Mouse (Mus musculus) ES-Bruce4 (cell line): ENCODE measurements around the gene Fars2. TPM values are rescaled to one million over a fixed set of nuclear protein-coding genes. Genes with fewer than 3 reads are reported as not detected.

Source experiments
- H3K27ac ChIP-seq: 2 replicates; pipeline ENCODE4 v1.5.1; 2012; ENCODE audit warnings: low read length, inconsistent platforms; ENCODE audit not compliant: insufficient read depth
- H3K27me3 ChIP-seq: 2 replicates; pipeline ENCODE4 v1.6.1; 2012; ENCODE audit warnings: mild to moderate bottlenecking, low read length, inconsistent platforms; ENCODE audit not compliant: control insufficient read depth, poor library complexity, insufficient read depth, severe bottlenecking
- H3K36me3 ChIP-seq: 2 replicates; pipeline ENCODE4 v1.6.1; 2012; ENCODE audit warnings: inconsistent platforms, mild to moderate bottlenecking, low read length, moderate library complexity; ENCODE audit not compliant: control insufficient read depth, poor library complexity, insufficient read depth, severe bottlenecking
- H3K4me1 ChIP-seq: one replicate; pipeline ENCODE4 v1.8.1; 2011; ENCODE audit warnings: low read length; ENCODE audit not compliant: control insufficient read depth, insufficient read depth
- H3K4me3 ChIP-seq: 2 replicates; pipeline ENCODE4 v1.5.1; 2011; ENCODE audit warnings: low read depth, mild to moderate bottlenecking, low read length
- H3K9ac ChIP-seq: 2 replicates; pipeline ENCODE4 v1.6.1; 2012; ENCODE audit warnings: low read depth, mild to moderate bottlenecking, inconsistent platforms; ENCODE audit not compliant: poor library complexity, severe bottlenecking
- H3K9me3 ChIP-seq: replicated peaks from 2 replicates; pipeline ENCODE4 v1.6.1; 2012; ENCODE audit warnings: mild to moderate bottlenecking, low read length, inconsistent platforms; ENCODE audit not compliant: control insufficient read depth, poor library complexity, insufficient read depth, severe bottlenecking
- CTCF ChIP-seq: IDR thresholded peaks from one replicate; pipeline ENCODE4 v1.8.1; 2011; ENCODE audit warnings: low read depth, low read length
- EP300 ChIP-seq: IDR thresholded peaks from 2 replicates; pipeline ENCODE4 v1.6.1; 2011; ENCODE audit warnings: low read depth, low read length; ENCODE audit not compliant: insufficient read depth
- POLR2A ChIP-seq: IDR thresholded peaks from one replicate; pipeline ENCODE4 v1.8.1; 2011; ENCODE audit warnings: low read length; ENCODE audit not compliant: insufficient read depth
- polyA plus RNA-seq: library from polyadenylated mRNA; stranded (reverse); fragments of >200 nt; gene quantifications from 2 replicates; pipeline ENCODE4 v1.2.4, GENCODE M21; 2011; ENCODE audit warnings: low read depth; ENCODE audit not compliant: missing spikeins, insufficient read depth, insufficient read length

The Fars2 gene
- polyA plus RNA-seq, 1 experiment = 23.3 TPM

GRCm38 (mm10) chr13:36324624-36325023 is 207.4 kb downstream of the Fars2 start:
- Histone ChIP-seq H3K9me3 (no peaks in the 10 kb centered on the region), H3K4me1 (no peaks in the 10 kb centered on the region), H3K27me3 (no peaks in the 10 kb centered on the region), H3K27ac (no peak overlapping the region), H3K4me3 (no peak overlapping the region), H3K36me3 (no peaks in the 10 kb centered on the region), H3K9ac (no peak overlapping the region)
- TF ChIP-seq EP300 = no peak
- TF ChIP-seq POLR2A = no peak
- no peak for TF ChIP-seq CTCF

DNA sequence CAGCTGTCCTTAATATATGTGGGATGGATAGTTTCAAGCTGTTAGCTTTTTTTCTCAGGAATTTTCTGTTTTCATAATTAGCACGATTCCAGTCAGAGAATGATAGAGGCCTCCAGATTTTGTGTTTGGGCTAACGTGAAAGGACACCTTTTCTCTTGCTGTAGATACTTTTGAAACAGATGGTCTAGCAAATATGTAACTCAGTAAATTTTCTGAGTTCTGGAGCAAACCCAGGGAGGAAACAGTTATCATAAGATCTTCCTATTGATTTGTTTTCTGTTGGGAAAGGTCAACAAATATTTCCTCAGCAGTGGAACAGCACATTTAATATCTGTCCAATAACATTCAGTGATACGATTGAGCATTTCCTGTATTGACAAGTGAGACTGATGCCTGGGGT is 209.3 kb downstream of the Fars2 start:
- Histone ChIP-seq H3K4me1 (no peaks in the 10 kb centered on the region), H3K9me3 (no peaks in the 10 kb centered on the region), H3K9ac (no peak overlapping the region), H3K4me3 (no peak overlapping the region), H3K36me3 (no peaks in the 10 kb centered on the region), H3K27me3 (no peaks in the 10 kb centered on the region), H3K27ac (no peak overlapping the region)
- TF ChIP-seq EP300 (no peak), CTCF (no peak), POLR2A (no peak)

DNA sequence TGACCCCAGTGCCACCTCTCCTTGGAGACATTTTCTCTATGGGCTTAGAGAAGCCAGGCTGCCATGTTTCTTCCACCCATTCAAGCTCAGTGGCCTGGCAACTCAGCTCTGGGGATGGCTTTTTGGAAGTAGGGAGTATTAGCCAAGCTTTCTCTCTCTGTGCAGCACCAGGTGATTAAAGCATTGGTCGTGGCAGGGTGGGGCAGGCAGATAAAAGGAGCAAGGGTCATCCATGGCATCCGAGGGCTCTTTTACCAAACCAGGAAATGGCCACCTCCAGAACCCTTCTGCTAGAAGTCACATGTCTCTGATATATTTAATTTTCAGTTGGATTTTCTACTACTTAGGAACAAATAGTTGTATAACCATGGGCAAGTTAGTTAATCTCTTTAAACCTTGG is 212.7 kb downstream of the Fars2 start:
- Histone ChIP-seq H3K4me1 (no peaks in the 10 kb centered on the region), H3K4me3 (no peak overlapping the region), H3K27me3 (no peaks in the 10 kb centered on the region), H3K27ac (no peak overlapping the region), H3K9ac (no peak overlapping the region), H3K9me3 (no peaks in the 10 kb centered on the region), H3K36me3 (no peaks in the 10 kb centered on the region)
- TF ChIP-seq POLR2A = no peak
- TF ChIP-seq CTCF = no peak
- TF ChIP-seq EP300 = no peak

DNA sequence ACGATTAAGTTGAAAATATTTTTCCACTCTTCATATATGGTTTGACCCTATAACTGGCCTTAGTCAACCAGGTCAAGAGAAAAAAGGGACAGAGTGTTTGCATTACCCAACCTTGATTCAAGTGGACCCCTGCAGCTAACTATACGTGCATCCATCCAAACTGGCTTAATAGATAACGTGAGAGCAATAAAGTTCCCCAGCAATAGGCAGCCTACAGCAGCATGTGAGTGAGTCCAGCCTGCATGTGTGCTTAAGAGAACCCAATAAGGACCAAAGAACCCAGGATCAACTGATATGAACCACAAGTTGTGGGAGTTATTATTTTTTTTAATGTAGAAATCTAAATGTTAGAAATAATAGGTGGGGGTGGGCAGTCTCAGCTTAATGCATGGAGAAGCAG is 213.3 kb downstream of the Fars2 start:
- no peaks in the 10 kb centered on the region for H3K27me3 ChIP-seq
- H3K4me1 ChIP-seq = no peaks in the 10 kb centered on the region
- no peaks in the 10 kb centered on the region for H3K9me3 ChIP-seq
- no peak overlapping the region for H3K9ac ChIP-seq
- H3K36me3 ChIP-seq = no peaks in the 10 kb centered on the region
- no peak overlapping the region for H3K4me3 ChIP-seq
- H3K27ac ChIP-seq = no peak overlapping the region
- TF ChIP-seq EP300 (no peak), CTCF (no peak), POLR2A (no peak)

GRCm38 (mm10) chr13:36334748-36335147 is 217.5 kb downstream of the Fars2 start:
- Histone ChIP-seq H3K36me3 (no peaks in the 10 kb centered on the region), H3K27ac (no peak overlapping the region)

GRCm38 (mm10) chr13:36351529-36351928 is 234.3 kb downstream of the Fars2 start:
- TF ChIP-seq CTCF (no peak), EP300 (no peak), POLR2A (no peak)
- H3K4me3 ChIP-seq = no peak overlapping the region
- H3K27me3 ChIP-seq = no peaks in the 10 kb centered on the region
- H3K36me3 ChIP-seq = no peaks in the 10 kb centered on the region
- no peaks in the 10 kb centered on the region for H3K4me1 ChIP-seq
- H3K9me3 ChIP-seq = no peaks in the 10 kb centered on the region
- no peak overlapping the region for H3K9ac ChIP-seq
- H3K27ac ChIP-seq = no peak overlapping the region

More at GRCm38 (mm10) chr13:36334748-36335147, 217.5 kb downstream of the Fars2 start:
- TF ChIP-seq CTCF (no peak), POLR2A (no peak), EP300 (no peak)
- Histone ChIP-seq H3K27me3 (no peaks in the 10 kb centered on the region), H3K9ac (no peak overlapping the region), H3K9me3 (no peaks in the 10 kb centered on the region), H3K4me1 (no peaks in the 10 kb centered on the region), H3K4me3 (no peak overlapping the region)
